Mouse (Mus musculus) CD4-positive, CD25-positive, alpha-beta regulatory T cell, adult 2 months (primary cell): ENCODE data around the gene Akt3.
A peak's percentile ranks its signal among the peaks of the same experiment; 100 is the strongest.

ENCODE experiments used
- DNase-seq: peaks from one replicate; pipeline ENCODE4 v3.0.0-alpha.2; 2012; ENCODE audit warnings: low read depth, low spot score

Akt3 gene

DNA sequence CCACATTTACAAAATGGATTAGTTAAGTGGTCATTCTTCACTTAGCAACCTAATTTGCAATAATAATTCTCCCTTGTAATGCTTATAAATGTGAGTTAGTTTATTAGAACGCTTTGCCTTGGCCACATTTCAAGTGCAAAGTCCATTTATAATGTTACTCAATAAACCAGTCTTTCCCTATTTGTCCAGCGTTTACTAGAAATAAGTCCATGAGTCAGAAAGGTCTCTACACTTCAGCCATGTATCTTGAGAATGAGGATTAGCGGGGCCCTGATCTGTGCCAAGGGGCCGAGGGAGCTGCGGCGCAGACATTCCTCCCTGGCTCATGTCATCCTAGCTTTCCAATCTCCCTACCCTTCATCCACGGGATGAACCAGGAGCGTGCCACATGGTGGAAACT lies 275.3 kb downstream of the Akt3 start:
- no peak for DNase-seq

DNA sequence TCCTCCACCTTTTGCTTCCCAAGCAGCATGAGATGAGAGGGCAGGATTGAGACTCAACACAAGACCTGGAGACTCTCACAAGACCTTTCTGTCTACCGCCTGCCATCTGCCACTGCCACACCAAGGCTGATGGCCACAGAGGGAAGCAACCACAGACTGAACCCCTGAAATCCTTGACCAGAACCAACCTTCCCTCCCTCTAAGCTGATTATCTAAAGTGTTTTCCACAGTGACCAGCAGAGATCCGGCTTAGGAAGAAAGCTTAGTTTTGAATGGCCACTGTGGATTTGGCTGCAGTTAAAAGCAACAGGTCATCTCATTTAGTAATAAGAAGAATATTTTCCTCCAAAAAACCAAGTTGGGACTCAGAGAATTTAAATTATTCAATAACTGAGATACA lies 276.5 kb downstream of the Akt3 start:
- no peak for DNase-seq

DNA sequence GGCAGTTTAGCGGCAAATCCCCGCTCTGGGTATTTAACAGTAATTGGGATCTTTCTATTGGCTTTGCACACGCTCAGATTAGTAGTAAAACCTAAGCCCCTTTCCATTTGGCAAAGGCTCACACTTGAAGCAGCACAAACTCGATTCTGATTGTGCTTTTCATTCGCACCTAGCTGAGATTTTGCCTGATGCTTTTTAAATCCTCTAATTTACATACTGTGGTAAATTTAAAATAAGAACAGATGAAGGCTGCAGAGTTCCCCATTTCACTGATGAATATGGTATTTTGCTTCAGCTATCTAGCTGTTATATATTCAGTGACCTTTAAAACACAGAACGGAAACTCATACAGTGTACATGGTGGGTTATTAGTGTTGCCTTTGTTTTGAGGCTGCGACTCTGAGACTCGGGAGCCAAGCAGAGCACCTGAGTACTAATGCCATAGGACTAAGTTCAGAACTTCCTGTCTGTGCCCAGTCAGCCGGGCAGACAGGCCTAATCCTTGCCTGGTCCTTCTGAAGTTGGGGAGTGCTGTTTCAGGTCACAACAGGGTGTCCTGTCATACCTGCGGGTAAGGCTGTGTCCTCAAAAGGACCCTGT lies 277.1 kb downstream of the Akt3 start:
- peak; percentile 43 for DNase-seq

DNA sequence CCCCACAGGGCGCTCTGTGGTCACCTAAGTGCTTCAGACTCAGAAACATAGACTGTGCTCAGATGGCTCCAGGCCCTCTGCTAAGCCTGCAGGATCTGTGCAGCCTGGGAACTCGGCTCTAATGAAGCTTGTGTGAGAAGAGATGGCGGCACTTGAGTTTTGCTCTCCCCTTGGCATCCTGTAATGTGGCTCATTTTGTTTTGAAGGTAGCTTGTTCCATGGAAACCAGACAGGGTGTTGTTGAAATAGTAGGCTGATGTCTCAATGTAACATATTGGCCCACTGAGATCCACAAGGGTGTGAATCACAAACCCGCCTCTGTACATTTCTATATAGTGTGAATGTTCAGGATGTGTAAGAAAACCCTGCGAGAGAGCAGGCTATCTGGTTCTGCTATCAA lies 277.9 kb downstream of the Akt3 start:
- no peak for DNase-seq

DNA sequence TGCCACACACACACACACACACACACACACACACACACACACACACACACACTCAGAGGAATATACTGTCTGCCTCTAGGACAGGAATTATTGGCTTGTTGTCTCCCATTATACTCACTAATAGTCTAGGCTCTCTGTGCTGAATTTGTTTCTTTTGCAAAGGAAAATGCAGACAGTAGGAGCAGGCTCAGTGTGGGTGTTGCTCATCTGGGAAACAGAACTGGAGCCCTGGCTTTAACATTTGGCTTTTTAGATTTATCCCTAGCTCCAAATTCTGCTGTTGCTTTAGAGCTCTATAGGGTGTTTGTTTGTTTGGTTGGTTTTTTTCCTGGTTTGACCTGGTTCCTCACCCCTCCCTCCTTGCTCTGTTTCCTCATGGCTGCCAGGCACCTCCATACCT lies 278.8 kb downstream of the Akt3 start:
- no peak for DNase-seq

DNA sequence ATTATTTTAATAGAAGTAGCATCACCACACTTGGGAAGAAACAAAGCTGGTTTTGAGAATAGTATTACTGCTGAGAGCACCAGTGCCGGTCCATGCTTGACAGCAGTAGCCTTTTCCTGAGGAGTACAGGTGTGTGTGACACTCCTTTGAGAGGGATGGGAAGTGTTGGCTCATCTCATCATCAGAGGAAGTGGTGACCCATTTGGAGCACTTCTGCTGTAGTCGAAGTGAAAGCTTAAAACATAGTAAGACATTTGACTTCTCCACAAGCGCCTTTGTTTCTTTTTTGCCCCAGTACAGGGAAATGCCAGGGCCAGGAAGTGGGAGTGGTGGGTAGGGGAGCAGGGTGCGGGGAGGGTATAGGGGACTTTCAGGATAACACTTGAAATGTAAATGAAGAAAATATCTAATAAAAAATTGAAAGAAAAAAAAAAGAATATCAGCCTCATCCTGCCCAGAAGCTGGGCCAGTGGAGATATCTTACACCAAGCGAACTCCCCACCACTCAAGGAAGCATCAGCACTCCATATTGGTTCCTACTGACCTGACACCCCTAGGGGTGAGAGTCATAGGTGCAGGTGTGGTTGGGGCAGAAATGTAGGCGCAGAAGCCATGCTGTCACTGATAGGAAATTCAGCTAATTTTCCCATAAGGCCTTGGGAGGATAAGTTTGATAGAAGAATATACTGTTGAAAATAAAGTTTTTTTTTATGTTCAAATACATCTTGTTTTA lies 284.5 kb downstream of the Akt3 start:
- peak; percentile 38 for DNase-seq

DNA sequence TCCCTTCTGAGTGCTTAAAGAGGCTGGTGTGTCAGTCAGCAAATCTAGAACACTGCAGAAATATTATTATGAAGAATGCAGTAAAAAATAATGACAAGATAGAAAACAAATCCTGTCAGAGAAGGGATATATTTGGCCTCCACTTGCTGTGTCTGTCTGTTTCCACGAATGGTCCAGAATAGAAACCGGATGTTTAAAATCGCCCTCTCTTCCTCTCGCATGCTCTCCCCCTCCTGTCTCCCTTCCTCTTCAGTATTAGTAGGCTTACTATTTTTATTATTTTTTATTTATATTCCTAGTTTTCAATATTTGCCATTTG lies 286.6 kb downstream of the Akt3 start:
- no peak for DNase-seq

DNA sequence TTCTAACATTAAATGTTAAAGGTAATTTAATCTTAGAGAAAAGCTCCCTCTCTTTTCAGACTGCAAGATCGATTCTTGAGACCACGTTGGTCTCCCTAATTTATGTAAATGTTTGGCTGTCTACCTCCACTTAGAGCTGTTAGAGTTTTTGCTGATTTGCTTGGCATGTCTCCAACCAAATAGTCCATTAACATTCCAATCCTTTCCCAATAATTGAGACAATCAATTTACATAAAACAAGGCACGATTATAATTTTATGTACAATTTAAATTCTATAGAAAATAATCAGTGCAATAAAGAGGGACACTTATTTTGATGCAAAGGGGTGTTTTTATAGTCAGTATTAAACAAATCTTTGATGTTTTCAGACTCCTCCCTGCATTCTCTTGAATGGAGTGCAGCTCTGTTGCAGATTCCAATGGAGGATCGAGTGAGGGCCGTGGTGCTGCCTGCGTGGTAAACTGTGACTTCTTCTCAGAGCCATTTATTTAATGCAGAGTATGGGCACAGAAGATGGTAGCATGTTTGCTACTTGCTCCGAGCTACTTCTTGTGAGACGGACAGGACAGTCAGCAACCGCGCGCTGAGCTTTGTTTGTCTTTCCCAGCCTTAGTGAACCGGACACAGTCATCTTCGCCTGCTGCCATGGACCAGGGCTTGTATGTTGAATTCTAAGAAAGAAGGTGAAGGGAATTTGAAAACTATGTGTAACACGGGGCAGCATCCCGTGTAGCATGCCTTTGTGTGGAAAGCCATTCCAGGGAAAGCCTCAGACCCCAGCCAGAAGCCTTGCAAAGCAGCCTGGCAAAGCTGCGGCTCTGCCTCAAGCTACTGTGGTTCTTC lies 287.1 kb downstream of the Akt3 start:
- no peak for DNase-seq
